Comparison of ENCODE assay signal across 8 mouse cellular contexts in the genomic region with DNA sequence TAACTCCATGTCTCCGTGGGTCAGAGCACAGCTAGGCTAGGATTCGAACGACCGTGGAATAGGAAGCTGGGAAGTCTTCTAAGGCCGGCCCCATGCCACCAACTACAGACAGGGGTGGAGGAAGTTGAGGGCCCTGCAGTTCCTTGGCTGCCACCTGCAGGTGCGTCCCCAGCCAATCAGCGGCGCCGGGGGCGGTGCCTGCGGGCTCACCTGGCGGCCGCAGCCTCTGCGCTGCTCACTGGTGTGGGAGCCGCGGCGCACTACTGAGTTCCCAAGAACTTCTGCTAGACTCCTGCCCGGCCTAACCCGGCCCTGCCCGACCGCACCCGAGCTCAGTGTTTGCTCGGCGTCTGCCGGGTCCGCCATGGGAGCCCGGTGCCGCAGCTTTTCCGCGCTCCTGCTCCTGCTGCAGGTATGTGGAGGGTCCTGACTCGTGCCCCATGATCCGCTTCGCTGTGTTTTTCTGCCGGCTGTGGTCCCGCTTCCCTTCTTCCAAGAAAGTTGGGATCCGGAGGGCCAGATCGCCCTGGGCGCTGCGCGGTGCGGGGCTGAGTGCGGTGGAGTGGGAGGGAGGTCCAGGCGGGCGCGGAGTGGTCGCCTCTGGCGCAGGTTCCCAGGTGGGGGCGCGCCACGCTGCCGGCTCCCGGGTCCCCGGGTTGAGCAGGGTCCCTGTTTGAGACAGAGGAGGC. TPM values are rescaled to one million over a fixed set of nuclear protein-coding genes. Genes with fewer than 3 reads are reported as not detected.
DNase-seq lines count a peak whose midpoint lies in the region; ATAC-seq and TF ChIP-seq lines count a peak whose summit lies in the region.

A gene (plus strand): TSS at position 221 of the 689 bp plus-strand sequence.

- TF ChIP-seq POLR2A in heart, adult 2 months (IDR thresholded peaks at IDR 0.05; ENCODE audit: insufficient read depth, low read depth, low read length), result no peak
- no peak for TF ChIP-seq POLR2A in olfactory bulb, adult 2 months (IDR thresholded peaks at IDR 0.05; ENCODE audit: insufficient read depth, low read depth, low read length)

- peak; percentile 42; the same call in 1 of the 2 replicates for ATAC-seq in heart, embryonic 12.5 days (ENCODE audit: insufficient number of reproducible peaks, low FRiP score)
- peak; percentile 83 for ATAC-seq in kidney, embryonic 15.5 days (replicated peaks; ENCODE audit: low FRiP score)
- peak; percentile 92 for ATAC-seq in lung, embryonic 14.5 days (ENCODE audit: insufficient read depth)

- no peaks in the 10 kb centered on the region for H3K36me3 ChIP-seq in heart, adult 2 months (ENCODE audit: control insufficient read depth, insufficient read depth, low read length)
- H3K36me3 ChIP-seq in heart, embryonic 12.5 days, result no peaks in the 10 kb centered on the region
- H3K36me3 ChIP-seq in kidney, embryonic 15.5 days, result no peaks in the 10 kb centered on the region
- H3K36me3 ChIP-seq in lung, embryonic 14.5 days (ENCODE audit: insufficient read depth), result no peaks in the 10 kb centered on the region

- TF ChIP-seq CTCF in heart, adult 2 months (IDR thresholded peaks at IDR 0.05), result no peak
- TF ChIP-seq CTCF in lung, embryonic 14.5 days (IDR thresholded peaks at IDR 0.05; ENCODE audit: low read depth), result no peak
- TF ChIP-seq CTCF in olfactory bulb, adult 2 months (IDR thresholded peaks at IDR 0.05; ENCODE audit: insufficient read depth, low read depth, low read length), result no peak

- intact Hi-C loops in heart, adult 2 months (cut with DNase I), result no loop called here

- H3K4me2 ChIP-seq in heart, embryonic 12.5 days, result peak within 1 kb of the TSS; percentile 93
- H3K4me2 ChIP-seq in kidney, embryonic 15.5 days, result peak within 1 kb of the TSS; percentile 81
- H3K4me2 ChIP-seq in lung, embryonic 14.5 days, result peak within 1 kb of the TSS; percentile 61

- peak; percentile 21 to 33 for DNase-seq in heart, adult 2 months
- no peak for DNase-seq in heart, adult 8-10 months (ENCODE audit: low spot score)
- DNase-seq in cerebellum, postnatal 10 days, result peak; percentile 57 to 61
- peak; percentile 80 for DNase-seq in lung, embryonic 14.5 days
- DNase-seq in urinary bladder, adult 18-20 months (ENCODE audit: low spot score in 2 of 2), result peak; percentile 81 to 85

- no peaks in the 10 kb centered on the region for H3K9me3 ChIP-seq in heart, embryonic 12.5 days (replicated peaks)
- no peaks in the 10 kb centered on the region for H3K9me3 ChIP-seq in kidney, embryonic 15.5 days (replicated peaks)
- no peaks in the 10 kb centered on the region for H3K9me3 ChIP-seq in lung, embryonic 14.5 days (ENCODE audit: low read depth, low read length)

- no peak within 1 kb of the TSS for H3K9ac ChIP-seq in heart, adult 2 months (ENCODE audit: low read depth, low read length)
- peak within 1 kb of the TSS; percentile 49; the same call in 1 of the 2 replicates for H3K9ac ChIP-seq in heart, embryonic 12.5 days
- H3K9ac ChIP-seq in kidney, embryonic 15.5 days, result peak within 1 kb of the TSS; percentile 55
- H3K9ac ChIP-seq in lung, embryonic 14.5 days, result peak within 1 kb of the TSS; percentile 60

- no peak for TF ChIP-seq EP300 in heart, adult 2 months (IDR thresholded peaks at IDR 0.05; ENCODE audit: insufficient read depth, low read depth, low read length)

- no peak within 1 kb of the TSS for H3K27ac ChIP-seq in heart, adult 2 months
- no peak within 1 kb of the TSS for H3K27ac ChIP-seq in heart, embryonic 12.5 days (ENCODE audit: poor library complexity, severe bottlenecking)
- peak within 1 kb of the TSS; percentile 85 for H3K27ac ChIP-seq in kidney, embryonic 15.5 days
- H3K27ac ChIP-seq in lung, embryonic 14.5 days (ENCODE audit: low read depth), result peak within 1 kb of the TSS; percentile 89
- H3K27ac ChIP-seq in olfactory bulb, adult 2 months (ENCODE audit: insufficient read depth, low read depth, low read length), result no peak within 1 kb of the TSS

- 1% methylated on average over 53 of the region's 53 CpGs for WGBS in heart, adult 2 months
- under 1% methylated on average over 53 of the region's 53 CpGs for WGBS in heart, embryonic 12.5 days
- WGBS in kidney, embryonic 15.5 days, result under 1% methylated on average over 53 of the region's 53 CpGs
- under 1% methylated on average over 53 of the region's 53 CpGs for WGBS in lung, embryonic 14.5 days
- WGBS in olfactory bulb, adult 2 months, result 2% methylated on average over 53 of the region's 53 CpGs

- H3K79me2 ChIP-seq in heart, adult 2 months (replicated peaks; ENCODE audit: control insufficient read depth, insufficient read depth, low read length), result no peaks in the 10 kb centered on the region

- no peaks in the 10 kb centered on the region for H3K4me1 ChIP-seq in heart, adult 2 months (ENCODE audit: control insufficient read depth, insufficient read depth, low read length)
- peaks cover 17% of the 10 kb centered on the region for H3K4me1 ChIP-seq in heart, embryonic 12.5 days (replicated peaks)
- peaks cover 36% of the 10 kb centered on the region for H3K4me1 ChIP-seq in kidney, embryonic 15.5 days
- H3K4me1 ChIP-seq in lung, embryonic 14.5 days (ENCODE audit: insufficient read depth), result no peaks in the 10 kb centered on the region
- H3K4me1 ChIP-seq in olfactory bulb, adult 2 months (ENCODE audit: control insufficient read depth, insufficient read depth, low read length), result peaks cover 12% of the 10 kb centered on the region

- peaks cover 18% of the 10 kb centered on the region for H3K27me3 ChIP-seq in heart, adult 2 months (ENCODE audit: control insufficient read depth, insufficient read depth, low read length)
- peaks cover 75% of the 10 kb centered on the region for H3K27me3 ChIP-seq in heart, embryonic 12.5 days (replicated peaks)
- H3K27me3 ChIP-seq in kidney, embryonic 15.5 days, result peaks cover 55% of the 10 kb centered on the region
- H3K27me3 ChIP-seq in lung, embryonic 14.5 days (ENCODE audit: insufficient read depth, low read length), result peaks cover 52% of the 10 kb centered on the region

- H3K4me3 ChIP-seq in heart, adult 2 months, result peak within 1 kb of the TSS; percentile 36; the same call in 1 of the 2 replicates
- H3K4me3 ChIP-seq in heart, embryonic 12.5 days, result peak within 1 kb of the TSS; percentile 53
- peak within 1 kb of the TSS; percentile 58 for H3K4me3 ChIP-seq in kidney, embryonic 15.5 days (replicated peaks)
- peak within 1 kb of the TSS; percentile 55 for H3K4me3 ChIP-seq in lung, embryonic 14.5 days (ENCODE audit: low read depth, low read length)
- H3K4me3 ChIP-seq in olfactory bulb, adult 2 months (ENCODE audit: insufficient read depth, low read depth, low read length), result peak within 1 kb of the TSS; percentile 40

RNA-seq across cellular contexts. Expression of the gene that starts here (rescaled TPM):
- not detected for total RNA-seq in heart, adult 2 months (2021)
- polyA plus RNA-seq in heart, adult 2 months (2012; rRNA removed), result 0.09 and 2.4 TPM in 2 replicates
- under 1 TPM in 1 of 4 experiments, not detected in 3; 0.23 TPM for total RNA-seq in heart, adult 8-10 months (2022)
- polyA plus RNA-seq in heart, embryonic 12.5 days (2016; fragmentation: Nextera tagmentation; extraction: Ambion mirVana), result 0.87 and 1.4 TPM in 2 replicates
- 80.8 and 81.7 TPM in 2 replicates for polyA plus RNA-seq in kidney, embryonic 15.5 days (2015; fragmentation: Nextera tagmentation; extraction: Ambion mirVana)
- polyA plus RNA-seq in lung, embryonic 14.5 days (2014; fragmentation: Nextera tagmentation; extraction: Ambion mirVana), result 85.3 and 89.8 TPM in 2 replicates
- not detected in 2 replicates for polyA plus RNA-seq in olfactory bulb, adult 2 months (2012; ENCODE audit: insufficient read depth, insufficient read length, low replicate concordance, missing spikeins)

Comparison
In these comparisons a context has a peak if more than half of its experiments do, and no peak if none do; other contexts are left out.
1. H3K27ac ChIP-seq: peak in kidney, embryonic 15.5 days (single experiment) and lung, embryonic 14.5 days (single experiment); none in heart, adult 2 months (single experiment), heart, embryonic 12.5 days (single experiment) and olfactory bulb, adult 2 months (single experiment).
2. ATAC-seq: peak in every context shown above with its lines; median percentile 92 in lung, embryonic 14.5 days; 83 in kidney, embryonic 15.5 days; 42 in heart, embryonic 12.5 days.
3. Peak in every context shown above with its lines, with median percentiles within 50 percentile points of each other: H3K4me3 ChIP-seq and H3K4me2 ChIP-seq.